Mouse (Mus musculus) ovary, adult 18-20 months (tissue): ENCODE measurements around the gene Atp5g1.

ENCODE experiments used
- DNase-seq: peaks from one replicate; pipeline ENCODE4 v3.0.0; 2022; ENCODE audit warnings: low spot score, mixed read lengths

The Atp5g1 gene

DNA sequence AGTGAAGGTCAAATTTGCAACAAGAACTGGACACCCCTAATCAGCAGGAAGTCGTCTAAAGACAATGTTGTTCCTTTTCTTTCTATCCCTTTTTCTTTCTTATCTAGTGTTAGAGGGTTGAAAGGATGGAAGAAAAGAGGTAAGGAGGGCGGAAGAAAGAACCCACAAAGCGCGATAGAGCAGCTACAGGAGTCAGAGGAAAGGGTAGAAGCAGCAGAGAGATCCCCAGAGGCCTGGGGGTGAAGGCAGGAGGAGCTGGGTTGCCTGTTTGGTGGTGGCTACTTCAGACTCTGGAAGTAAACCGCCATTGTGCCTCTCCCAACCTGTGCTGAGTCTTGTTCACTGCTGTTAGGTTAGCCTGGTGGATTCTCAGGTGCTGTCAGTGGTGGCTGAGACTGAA, 47.3 kb downstream of the Atp5g1 start:
- no peak for DNase-seq

DNA sequence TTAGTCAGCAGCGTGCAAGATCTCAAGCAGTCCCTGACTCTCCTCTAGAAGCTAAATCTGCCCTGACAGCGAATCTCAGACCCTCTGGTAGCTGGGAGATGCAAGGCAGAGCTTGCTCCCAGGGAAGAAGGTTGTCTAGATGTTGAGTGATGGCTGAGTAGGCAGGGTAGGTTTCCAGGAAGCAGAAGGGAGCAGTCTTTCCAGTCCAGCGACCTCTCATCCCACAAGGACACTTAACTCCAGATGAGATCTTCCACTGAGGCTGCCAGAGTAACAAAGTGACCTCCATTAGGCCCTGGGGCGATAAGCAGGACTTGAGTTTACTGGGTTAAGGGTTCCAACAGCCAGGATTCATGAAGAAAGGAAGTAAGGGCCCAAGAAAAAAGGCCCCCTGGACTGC, 54.8 kb downstream of the Atp5g1 start:
- no peak for DNase-seq
